Mouse (Mus musculus): ENCODE measurements at regions not wholly inside any gene's neighbourhood (a gene's known extent, or its start where the extent isn't known, plus 50 kb on each side); places are given as distances from the start of the nearest gene placed in this dataset.

DNA sequence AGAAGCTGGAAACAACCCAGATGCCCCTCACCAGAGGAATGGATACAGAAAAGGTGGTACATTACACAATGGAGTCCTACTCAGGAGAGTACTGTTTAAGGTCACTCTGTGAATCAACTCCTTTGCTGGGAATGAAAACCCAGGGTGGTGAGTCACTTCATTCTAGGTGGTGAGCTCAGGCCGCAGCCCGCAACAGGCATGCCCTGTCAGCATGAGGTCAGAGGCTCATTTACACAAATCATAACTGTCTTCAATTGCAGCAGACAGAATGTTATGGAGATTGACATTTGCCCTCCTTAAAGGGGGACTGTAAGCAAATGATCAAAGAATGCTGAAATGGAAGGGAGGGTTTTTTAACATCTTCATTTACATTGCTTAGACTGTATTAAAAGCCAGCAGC lies 405.1 kb downstream of the Gja1 start:
- WGBS, result 52% methylated on average over 2 of the region's 2 CpGs

DNA sequence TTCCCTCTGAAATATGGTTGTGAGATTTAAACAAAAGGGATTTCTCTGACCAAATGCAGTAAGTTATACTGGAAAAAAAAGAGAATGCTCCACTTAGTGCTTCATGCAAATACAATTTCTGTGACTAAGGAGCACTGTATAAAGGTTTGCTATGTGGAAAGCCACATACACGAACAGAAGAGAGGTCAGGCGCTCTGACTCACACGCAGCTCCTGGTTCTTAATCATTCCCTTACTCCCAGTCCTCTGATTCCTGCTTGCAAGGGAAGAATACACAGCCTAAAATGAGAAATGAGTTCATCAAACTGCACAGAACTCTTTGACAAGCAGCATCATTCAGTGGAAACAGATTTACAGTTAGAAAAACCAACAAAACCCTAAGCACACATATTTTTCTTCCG lies 406.8 kb downstream of the Gja1 start:
- no peaks in the 10 kb centered on the region for H3K9me3 ChIP-seq (ENCODE audit: control insufficient read depth, low read length)
- no peak for DNase-seq (ENCODE audit: low spot score)
- H3K4me2 ChIP-seq (replicated peaks; ENCODE audit: low read depth, low read length), result no peak overlapping the region
- no peak for ATAC-seq (ENCODE audit: low FRiP score)
- H3K27me3 ChIP-seq (ENCODE audit: control insufficient read depth, insufficient read depth, low read length), result no peaks in the 10 kb centered on the region
- no peaks in the 10 kb centered on the region for H3K4me1 ChIP-seq (replicated peaks; ENCODE audit: control insufficient read depth, insufficient read depth, low read length)
- no peak overlapping the region for H3K9ac ChIP-seq (ENCODE audit: low read depth, low read length)
- H3K27ac ChIP-seq (ENCODE audit: low read depth, low read length), result no peak overlapping the region
- no peaks in the 10 kb centered on the region for H3K36me3 ChIP-seq (ENCODE audit: control insufficient read depth, insufficient read depth, low read length)
- WGBS, result 87% methylated on average over 4 of the region's 4 CpGs
- no peak overlapping the region for H3K4me3 ChIP-seq (ENCODE audit: low read depth, low read length)

More for the DNA sequence above, 405.1 kb downstream of the Gja1 start:
- no peak overlapping the region for H3K4me3 ChIP-seq (ENCODE audit: low read depth, low read length)
- H3K4me1 ChIP-seq (replicated peaks; ENCODE audit: control insufficient read depth, insufficient read depth, low read length), result no peaks in the 10 kb centered on the region
- H3K9ac ChIP-seq (ENCODE audit: low read depth, low read length), result no peak overlapping the region
- no peak overlapping the region for H3K4me2 ChIP-seq (replicated peaks; ENCODE audit: low read depth, low read length)
- H3K27ac ChIP-seq (ENCODE audit: low read depth, low read length), result no peak overlapping the region
- no peaks in the 10 kb centered on the region for H3K36me3 ChIP-seq (ENCODE audit: control insufficient read depth, insufficient read depth, low read length)
- no peaks in the 10 kb centered on the region for H3K9me3 ChIP-seq (ENCODE audit: control insufficient read depth, low read length)
- no peaks in the 10 kb centered on the region for H3K27me3 ChIP-seq (ENCODE audit: control insufficient read depth, insufficient read depth, low read length)
- no peak for DNase-seq (ENCODE audit: low spot score)
- ATAC-seq (ENCODE audit: low FRiP score), result no peak

DNA sequence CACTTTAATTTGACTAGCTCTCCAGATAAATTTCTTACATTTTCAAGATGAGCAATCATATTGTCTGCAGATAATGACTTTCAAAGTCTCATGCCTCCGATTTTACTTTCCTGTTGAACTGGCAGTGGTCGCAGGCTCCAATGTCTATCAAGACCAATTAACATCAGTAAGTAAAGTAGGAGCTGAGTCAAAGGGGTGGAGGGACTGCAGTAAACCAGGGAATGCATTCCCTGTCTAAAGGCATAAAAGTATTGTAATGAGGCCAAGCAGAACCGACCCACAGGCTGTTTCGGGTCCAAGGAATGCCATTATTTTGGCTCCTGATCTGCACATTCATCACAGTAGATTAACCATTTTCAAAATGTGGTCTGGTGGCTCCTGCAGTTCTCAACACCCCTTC lies 411.0 kb downstream of the Gja1 start:
- H3K27me3 ChIP-seq (ENCODE audit: control insufficient read depth, insufficient read depth, low read length), result no peaks in the 10 kb centered on the region
- H3K36me3 ChIP-seq (ENCODE audit: control insufficient read depth, insufficient read depth, low read length), result no peaks in the 10 kb centered on the region
- no peak overlapping the region for H3K4me2 ChIP-seq (replicated peaks; ENCODE audit: low read depth, low read length)
- DNase-seq (ENCODE audit: low spot score), result no peak
- no peak overlapping the region for H3K9ac ChIP-seq (ENCODE audit: low read depth, low read length)
- WGBS, result 86% methylated on average over 4 of the region's 4 CpGs
- no peaks in the 10 kb centered on the region for H3K4me1 ChIP-seq (replicated peaks; ENCODE audit: control insufficient read depth, insufficient read depth, low read length)
- no peak for ATAC-seq (ENCODE audit: low FRiP score)
- H3K27ac ChIP-seq (ENCODE audit: low read depth, low read length), result no peak overlapping the region
- H3K4me3 ChIP-seq (ENCODE audit: low read depth, low read length), result no peak overlapping the region
- no peaks in the 10 kb centered on the region for H3K9me3 ChIP-seq (ENCODE audit: control insufficient read depth, low read length)

DNA sequence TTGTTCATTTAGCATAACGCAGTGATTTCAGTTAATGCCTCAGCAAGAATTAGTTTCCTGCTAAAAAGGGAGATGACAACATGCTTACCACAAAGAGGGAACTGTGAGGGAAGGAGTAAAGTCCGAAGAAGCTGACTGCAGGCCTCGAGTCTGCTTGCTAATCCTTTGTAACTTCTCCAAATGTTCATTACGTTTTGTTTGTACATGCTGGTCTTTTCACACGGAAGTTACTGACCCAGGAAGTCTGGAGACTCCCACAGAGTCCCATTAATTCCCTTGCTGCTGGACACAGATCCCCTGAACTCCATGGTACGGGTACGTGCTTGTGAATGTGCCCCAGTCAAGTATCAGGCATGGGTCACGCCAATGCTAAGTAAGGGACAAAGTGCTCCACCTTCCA lies 415.9 kb downstream of the Gja1 start:
- Histone ChIP-seq H3K4me2 (replicated peaks; ENCODE audit: low read depth, low read length) (no peak overlapping the region), H3K27me3 (ENCODE audit: control insufficient read depth, insufficient read depth, low read length) (no peaks in the 10 kb centered on the region), H3K27ac (ENCODE audit: low read depth, low read length) (no peak overlapping the region), H3K9ac (ENCODE audit: low read depth, low read length) (no peak overlapping the region), H3K36me3 (ENCODE audit: control insufficient read depth, insufficient read depth, low read length) (no peaks in the 10 kb centered on the region), H3K4me1 (replicated peaks; ENCODE audit: control insufficient read depth, insufficient read depth, low read length) (no peaks in the 10 kb centered on the region), H3K9me3 (ENCODE audit: control insufficient read depth, low read length) (no peaks in the 10 kb centered on the region), H3K4me3 (ENCODE audit: low read depth, low read length) (no peak overlapping the region)
- DNase-seq (ENCODE audit: low spot score), result no peak
- WGBS, result 50% methylated on average over 8 of the region's 8 CpGs
- no peak for ATAC-seq (ENCODE audit: low FRiP score)

DNA sequence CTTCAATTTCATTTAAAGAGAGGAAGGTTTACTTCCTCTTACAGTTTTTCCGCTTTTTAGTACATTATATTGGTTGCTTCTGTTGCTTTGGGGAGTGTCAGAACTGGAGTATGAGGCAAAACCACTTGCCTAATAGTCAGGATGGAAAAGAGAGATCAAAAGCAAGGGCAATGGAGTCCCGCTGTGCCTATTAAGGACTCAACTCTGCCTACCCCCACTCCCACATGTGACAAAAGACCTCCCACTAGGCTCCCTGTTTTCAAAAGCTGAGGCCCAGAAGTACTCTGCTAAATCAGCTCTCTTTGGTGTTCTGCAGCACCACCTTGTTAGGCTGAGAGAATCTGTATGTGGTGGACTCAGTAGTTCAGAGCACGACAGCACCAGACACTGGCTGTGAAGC lies 418.3 kb downstream of the Gja1 start:
- H3K27me3 ChIP-seq (ENCODE audit: control insufficient read depth, insufficient read depth, low read length), result no peaks in the 10 kb centered on the region
- no peak overlapping the region for H3K27ac ChIP-seq (ENCODE audit: low read depth, low read length)
- no peaks in the 10 kb centered on the region for H3K4me1 ChIP-seq (replicated peaks; ENCODE audit: control insufficient read depth, insufficient read depth, low read length)
- no peaks in the 10 kb centered on the region for H3K9me3 ChIP-seq (ENCODE audit: control insufficient read depth, low read length)
- no peaks in the 10 kb centered on the region for H3K36me3 ChIP-seq (ENCODE audit: control insufficient read depth, insufficient read depth, low read length)
- 35% methylated on average over 3 of the region's 3 CpGs for WGBS
- no peak overlapping the region for H3K9ac ChIP-seq (ENCODE audit: low read depth, low read length)
- DNase-seq (ENCODE audit: low spot score), result peak; percentile 14
- H3K4me2 ChIP-seq (replicated peaks; ENCODE audit: low read depth, low read length), result no peak overlapping the region
- no peak overlapping the region for H3K4me3 ChIP-seq (ENCODE audit: low read depth, low read length)
- no peak for ATAC-seq (ENCODE audit: low FRiP score)

DNA sequence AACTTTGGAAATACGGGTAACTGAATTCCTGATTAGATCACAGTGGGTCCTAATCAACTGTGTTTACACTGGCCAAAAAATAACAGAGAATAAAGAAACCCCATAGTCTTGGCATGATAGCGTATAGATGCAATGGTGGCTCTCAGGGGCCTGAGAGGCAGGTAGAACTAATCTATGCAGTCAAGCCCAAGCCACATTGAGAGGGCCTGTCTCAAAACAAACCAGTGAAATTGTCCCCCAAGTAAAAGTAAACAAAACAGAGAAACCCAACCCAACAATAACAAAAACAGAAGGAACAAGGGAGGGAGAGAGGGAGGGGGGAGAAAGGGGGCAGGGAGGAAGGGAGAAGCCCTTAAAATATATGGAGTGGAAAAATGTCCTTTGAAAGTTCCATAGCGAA lies 422.2 kb downstream of the Gja1 start:
- 78% methylated on average over 3 of the region's 3 CpGs for WGBS
- ATAC-seq (ENCODE audit: low FRiP score), result no peak
- no peaks in the 10 kb centered on the region for H3K9me3 ChIP-seq (ENCODE audit: control insufficient read depth, low read length)

DNA sequence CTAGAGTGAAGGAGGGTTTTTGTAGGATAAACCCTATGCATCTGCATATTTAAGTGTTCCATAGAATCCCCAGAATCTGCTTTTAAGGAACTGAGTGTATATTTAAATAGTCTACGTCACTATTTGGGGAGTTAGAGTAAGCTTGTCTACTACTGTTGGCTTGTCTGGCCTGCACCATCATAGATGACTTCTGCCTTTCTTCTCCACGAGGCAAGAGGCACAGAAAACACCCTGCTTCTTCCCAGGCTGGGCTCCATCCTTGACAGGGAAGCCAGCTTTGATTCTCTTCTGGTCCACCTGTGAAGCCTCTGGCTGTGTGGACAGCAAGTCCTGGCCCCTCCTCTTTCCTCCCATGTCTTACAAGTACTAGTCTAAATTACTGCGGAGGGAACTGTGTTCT lies 422.6 kb downstream of the Gja1 start:
- WGBS, result 48% methylated on average over 3 of the region's 3 CpGs
- H3K27ac ChIP-seq (ENCODE audit: low read depth, low read length), result no peak overlapping the region
- no peak for ATAC-seq (ENCODE audit: low FRiP score)

More for the DNA sequence above, 422.2 kb downstream of the Gja1 start:
- Histone ChIP-seq H3K4me2 (replicated peaks; ENCODE audit: low read depth, low read length) (no peak overlapping the region), H3K27me3 (ENCODE audit: control insufficient read depth, insufficient read depth, low read length) (no peaks in the 10 kb centered on the region), H3K9ac (ENCODE audit: low read depth, low read length) (no peak overlapping the region), H3K4me3 (ENCODE audit: low read depth, low read length) (no peak overlapping the region), H3K4me1 (replicated peaks; ENCODE audit: control insufficient read depth, insufficient read depth, low read length) (no peaks in the 10 kb centered on the region), H3K36me3 (ENCODE audit: control insufficient read depth, insufficient read depth, low read length) (no peaks in the 10 kb centered on the region), H3K27ac (ENCODE audit: low read depth, low read length) (no peak overlapping the region)
- no peak for DNase-seq (ENCODE audit: low spot score)

DNA sequence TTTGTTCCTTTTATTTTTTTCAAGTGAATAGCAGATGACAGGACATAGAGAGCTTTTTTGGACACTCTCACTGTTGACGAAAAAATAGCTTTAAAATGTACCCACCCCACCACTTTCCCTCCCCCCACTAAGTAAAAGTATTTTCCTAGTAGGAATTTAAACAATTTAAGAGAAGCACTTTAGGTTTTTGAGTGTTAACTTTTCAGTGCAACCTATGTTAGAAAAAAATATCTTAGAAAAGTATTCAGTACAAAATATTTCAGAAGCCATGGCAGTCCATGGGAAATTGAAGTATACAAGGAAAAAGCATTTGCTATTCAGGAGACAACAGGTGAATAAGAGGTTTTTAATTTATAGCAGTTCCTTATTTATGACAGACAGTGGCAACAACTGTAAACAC lies 431.9 kb downstream of the Gja1 start:
- Histone ChIP-seq H3K4me3 (ENCODE audit: low read depth, low read length) (no peak overlapping the region), H3K4me2 (replicated peaks; ENCODE audit: low read depth, low read length) (no peak overlapping the region), H3K4me1 (replicated peaks; ENCODE audit: control insufficient read depth, insufficient read depth, low read length) (no peaks in the 10 kb centered on the region), H3K36me3 (ENCODE audit: control insufficient read depth, insufficient read depth, low read length) (no peaks in the 10 kb centered on the region), H3K27me3 (ENCODE audit: control insufficient read depth, insufficient read depth, low read length) (no peaks in the 10 kb centered on the region), H3K9me3 (ENCODE audit: control insufficient read depth, low read length) (no peaks in the 10 kb centered on the region), H3K27ac (ENCODE audit: low read depth, low read length) (no peak overlapping the region), H3K9ac (ENCODE audit: low read depth, low read length) (no peak overlapping the region)
- DNase-seq (ENCODE audit: low spot score), result no peak
- WGBS, result 74% methylated on average over 1 of the region's 1 CpGs
- no peak for ATAC-seq (ENCODE audit: low FRiP score)

More for the DNA sequence above, 422.6 kb downstream of the Gja1 start:
- Histone ChIP-seq H3K9ac (ENCODE audit: low read depth, low read length) (no peak overlapping the region), H3K9me3 (ENCODE audit: control insufficient read depth, low read length) (no peaks in the 10 kb centered on the region), H3K4me2 (replicated peaks; ENCODE audit: low read depth, low read length) (no peak overlapping the region), H3K4me1 (replicated peaks; ENCODE audit: control insufficient read depth, insufficient read depth, low read length) (no peaks in the 10 kb centered on the region), H3K27me3 (ENCODE audit: control insufficient read depth, insufficient read depth, low read length) (no peaks in the 10 kb centered on the region), H3K4me3 (ENCODE audit: low read depth, low read length) (no peak overlapping the region), H3K36me3 (ENCODE audit: control insufficient read depth, insufficient read depth, low read length) (no peaks in the 10 kb centered on the region)
- DNase-seq (ENCODE audit: low spot score), result no peak

DNA sequence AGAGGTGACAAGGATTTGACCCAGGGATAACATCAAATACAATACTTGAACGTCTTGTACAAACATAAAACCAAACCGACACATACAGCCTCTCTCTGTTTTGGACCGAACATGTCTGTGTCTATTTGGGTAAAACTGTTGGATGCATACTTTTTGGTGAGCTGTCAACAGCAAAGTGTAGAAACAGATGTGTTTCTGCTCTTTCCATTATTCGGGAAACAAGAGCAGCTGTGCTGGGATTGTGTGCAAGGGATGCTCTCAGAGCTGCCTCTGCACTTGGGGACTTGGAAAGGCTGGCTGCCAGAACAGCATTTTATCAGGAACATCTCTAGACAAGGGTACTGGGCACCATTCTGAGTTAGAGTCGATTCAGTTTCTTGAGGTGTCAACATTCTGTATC lies 445.0 kb downstream of the Gja1 start:
- H3K27ac ChIP-seq (ENCODE audit: low read depth, low read length), result no peak overlapping the region
- DNase-seq (ENCODE audit: low spot score), result no peak
- no peaks in the 10 kb centered on the region for H3K9me3 ChIP-seq (ENCODE audit: control insufficient read depth, low read length)
- no peak overlapping the region for H3K4me2 ChIP-seq (replicated peaks; ENCODE audit: low read depth, low read length)
- no peaks in the 10 kb centered on the region for H3K4me1 ChIP-seq (replicated peaks; ENCODE audit: control insufficient read depth, insufficient read depth, low read length)
- H3K4me3 ChIP-seq (ENCODE audit: low read depth, low read length), result no peak overlapping the region
- no peak for ATAC-seq (ENCODE audit: low FRiP score)
- H3K36me3 ChIP-seq (ENCODE audit: control insufficient read depth, insufficient read depth, low read length), result no peaks in the 10 kb centered on the region
- 51% methylated on average over 5 of the region's 5 CpGs for WGBS
- H3K27me3 ChIP-seq (ENCODE audit: control insufficient read depth, insufficient read depth, low read length), result no peaks in the 10 kb centered on the region
- no peak overlapping the region for H3K9ac ChIP-seq (ENCODE audit: low read depth, low read length)

Measured in hindbrain, embryonic 11.5 days (tissue).